Mouse (Mus musculus): ENCODE data around the gene Gdpgp1. TPM values are rescaled to one million over a fixed set of nuclear protein-coding genes. Genes with fewer than 3 reads are reported as not detected.

The Gdpgp1 gene
- polyA plus RNA-seq, 1 experiment, result 3.0 TPM

GRCm38 (mm10) chr7:80284391-80284790 is 51.7 kb downstream of the Gdpgp1 start:
- no peak for TF ChIP-seq POLR2A (IDR thresholded peaks at IDR 0.05; ENCODE audit: low read depth, low read length)
- no peak for TF ChIP-seq CTCF (IDR thresholded peaks at IDR 0.05; ENCODE audit: extremely low read depth, insufficient read depth, insufficient read length, insufficient replicate concordance)
- 91% methylated on average over 5 of the region's 5 CpGs for WGBS
- peaks cover 49% of the 10 kb centered on the region for H3K36me3 ChIP-seq (ENCODE audit: control insufficient read depth, insufficient read depth, low read length)

GRCm38 (mm10) chr7:80285725-80286124 is 53.1 kb downstream of the Gdpgp1 start:
- H3K36me3 ChIP-seq (ENCODE audit: control insufficient read depth, insufficient read depth, low read length), result peaks cover 43% of the 10 kb centered on the region
- WGBS, result 68% methylated on average over 6 of the region's 6 CpGs
- H3K27me3 ChIP-seq (ENCODE audit: control insufficient read depth, insufficient read depth, low read length), result no peaks in the 10 kb centered on the region
- H3K27ac ChIP-seq (ENCODE audit: insufficient read depth, low read length), result no peak overlapping the region
- no peak overlapping the region for H3K4me3 ChIP-seq (ENCODE audit: extremely low read depth, insufficient read depth, insufficient read length)
- no peaks in the 10 kb centered on the region for H3K4me1 ChIP-seq (ENCODE audit: control insufficient read depth, insufficient read depth, insufficient read length)
- no peak for DNase-seq (ENCODE audit: low read depth in 1 of 2, low spot score in 2 of 2)
- TF ChIP-seq CTCF (IDR thresholded peaks at IDR 0.05; ENCODE audit: extremely low read depth, insufficient read depth, insufficient read length, insufficient replicate concordance) (no peak), POLR2A (IDR thresholded peaks at IDR 0.05; ENCODE audit: low read depth, low read length) (no peak)

More at GRCm38 (mm10) chr7:80284391-80284790, 51.7 kb downstream of the Gdpgp1 start:
- no peak overlapping the region for H3K4me3 ChIP-seq (ENCODE audit: extremely low read depth, insufficient read depth, insufficient read length)
- H3K27ac ChIP-seq (ENCODE audit: insufficient read depth, low read length), result no peak overlapping the region
- no peaks in the 10 kb centered on the region for H3K27me3 ChIP-seq (ENCODE audit: control insufficient read depth, insufficient read depth, low read length)
- DNase-seq (ENCODE audit: low read depth in 1 of 2, low spot score in 2 of 2), result no peak
- H3K4me1 ChIP-seq (ENCODE audit: control insufficient read depth, insufficient read depth, insufficient read length), result no peaks in the 10 kb centered on the region

GRCm38 (mm10) chr7:80287736-80288135 is 55.1 kb downstream of the Gdpgp1 start:
- Histone ChIP-seq H3K36me3 (ENCODE audit: control insufficient read depth, insufficient read depth, low read length) (peaks cover 41% of the 10 kb centered on the region), H3K4me1 (ENCODE audit: control insufficient read depth, insufficient read depth, insufficient read length) (no peaks in the 10 kb centered on the region), H3K27me3 (ENCODE audit: control insufficient read depth, insufficient read depth, low read length) (no peaks in the 10 kb centered on the region), H3K27ac (ENCODE audit: insufficient read depth, low read length) (no peak overlapping the region), H3K4me3 (ENCODE audit: extremely low read depth, insufficient read depth, insufficient read length) (no peak overlapping the region)
- 81% methylated on average over 10 of the region's 10 CpGs for WGBS
- no peak for TF ChIP-seq CTCF (IDR thresholded peaks at IDR 0.05; ENCODE audit: extremely low read depth, insufficient read depth, insufficient read length, insufficient replicate concordance)
- no peak for TF ChIP-seq POLR2A (IDR thresholded peaks at IDR 0.05; ENCODE audit: low read depth, low read length)
- no peak for DNase-seq (ENCODE audit: low read depth in 1 of 2, low spot score in 2 of 2)

Other genes starting within 250 kb of the Gdpgp1 start
- 45.3 and 57.7 TPM in 2 replicates for gene Zfp710, start 208.1 kb upstream of the Gdpgp1 start, polyA plus RNA-seq (2012; rRNA removed)
- 52.6 and 54.0 TPM in 2 replicates for gene Idh2, start 117.5 kb upstream of the Gdpgp1 start, polyA plus RNA-seq (2012; rRNA removed)
- gene Sema4b, start 46.0 kb upstream of the Gdpgp1 start, polyA plus RNA-seq (2012; rRNA removed), result 69.5 and 81.3 TPM in 2 replicates
- gene Cib1, start 52 bp upstream of the Gdpgp1 start, polyA plus RNA-seq (2012; rRNA removed), result 117 and 118 TPM in 2 replicates
- gene Ttll13, start 13.5 kb downstream of the Gdpgp1 start, polyA plus RNA-seq (2012; rRNA removed), result 0.25 and 0.31 TPM in 2 replicates
- gene Ngrn, start 28.4 kb downstream of the Gdpgp1 start, polyA plus RNA-seq (2012; rRNA removed), result 14.9 and 21.5 TPM in 2 replicates
- gene Vps33b, start 36.8 kb downstream of the Gdpgp1 start, polyA plus RNA-seq (2012; rRNA removed), result 10.4 and 11.0 TPM in 2 replicates
- gene Prc1, start 61.6 kb downstream of the Gdpgp1 start, polyA plus RNA-seq (2012; rRNA removed), result 12.2 and 15.8 TPM in 2 replicates
- 13.2 and 14.7 TPM in 2 replicates for gene Rccd1, start 91.6 kb downstream of the Gdpgp1 start, polyA plus RNA-seq (2012; rRNA removed)
- gene Unc45a, start 108.1 kb downstream of the Gdpgp1 start, polyA plus RNA-seq (2012; rRNA removed), result 53.7 and 61.8 TPM in 2 replicates
- gene Hddc3, start 110.2 kb downstream of the Gdpgp1 start, polyA plus RNA-seq (2012; rRNA removed), result 15.5 and 17.8 TPM in 2 replicates
- gene Man2a2, start 138.5 kb downstream of the Gdpgp1 start, polyA plus RNA-seq (2012; rRNA removed), result 98.3 and 115 TPM in 2 replicates
- gene Fes, start 155.1 kb downstream of the Gdpgp1 start, polyA plus RNA-seq (2012; rRNA removed), result 52.8 and 90.0 TPM in 2 replicates
- 35.7 and 48.6 TPM in 2 replicates for gene Furin, start 172.6 kb downstream of the Gdpgp1 start, polyA plus RNA-seq (2012; rRNA removed)